Mouse (Mus musculus): ENCODE results near the gene Commd2. TPM values are rescaled to one million over a fixed set of nuclear protein-coding genes. Genes with fewer than 3 reads are reported as not detected.

The Commd2 gene
- total and polyA plus RNA-seq, 2 experiments from 2014 or later: 34.9 to 72.6 TPM

DNA sequence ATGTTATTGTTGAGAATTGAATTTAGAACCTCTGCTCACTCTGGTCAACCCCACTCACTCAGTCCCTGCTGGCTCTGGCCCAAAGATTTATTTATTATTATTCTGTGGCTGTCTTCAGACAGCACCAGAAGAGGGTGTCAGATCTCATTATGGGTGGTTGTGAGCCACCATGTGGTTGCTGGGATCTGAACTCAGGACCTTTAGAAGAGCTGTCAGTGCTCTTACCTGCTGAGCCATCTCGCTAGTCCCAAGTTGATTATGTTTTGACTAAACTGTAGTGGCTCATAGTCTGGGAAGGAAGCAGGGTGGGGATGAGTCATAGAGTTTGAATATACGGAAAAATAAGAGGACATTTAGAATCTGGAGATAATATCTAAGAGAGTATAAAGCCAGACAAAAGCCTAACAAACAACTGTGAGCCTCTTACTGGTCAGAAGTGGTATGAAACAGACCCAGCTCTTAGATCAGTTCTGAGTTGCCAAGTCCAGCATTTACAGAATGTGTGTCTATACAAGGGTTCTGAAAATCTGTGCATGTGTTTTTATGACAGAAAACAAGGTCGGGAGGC is 39.0 kb downstream of the Commd2 start:
- H3K27ac ChIP-seq (ENCODE audit: low read depth, low read length): no peak overlapping the region
- WGBS: 79% methylated on average over 3 of the region's 3 CpGs
- no peaks in the 10 kb centered on the region for H3K27me3 ChIP-seq (ENCODE audit: insufficient read depth, low read length)
- no peak overlapping the region for H3K9ac ChIP-seq (replicated peaks; ENCODE audit: low read length, poor library complexity, severe bottlenecking)
- no peak for TF ChIP-seq CTCF (IDR thresholded peaks at IDR 0.05)
- H3K4me3 ChIP-seq (ENCODE audit: low read depth, low read length): no peak overlapping the region
- ATAC-seq (ENCODE audit: low FRiP score): no peak
- no peaks in the 10 kb centered on the region for H3K4me1 ChIP-seq (ENCODE audit: insufficient read depth, low read length)
- no peak for DNase-seq (ENCODE audit: low spot score)
- no peak overlapping the region for H3K4me2 ChIP-seq (ENCODE audit: low read depth, low read length, poor library complexity, severe bottlenecking)
- no peaks in the 10 kb centered on the region for H3K9me3 ChIP-seq (ENCODE audit: low read length)
- no peaks in the 10 kb centered on the region for H3K36me3 ChIP-seq (ENCODE audit: insufficient read depth, low read length)

DNA sequence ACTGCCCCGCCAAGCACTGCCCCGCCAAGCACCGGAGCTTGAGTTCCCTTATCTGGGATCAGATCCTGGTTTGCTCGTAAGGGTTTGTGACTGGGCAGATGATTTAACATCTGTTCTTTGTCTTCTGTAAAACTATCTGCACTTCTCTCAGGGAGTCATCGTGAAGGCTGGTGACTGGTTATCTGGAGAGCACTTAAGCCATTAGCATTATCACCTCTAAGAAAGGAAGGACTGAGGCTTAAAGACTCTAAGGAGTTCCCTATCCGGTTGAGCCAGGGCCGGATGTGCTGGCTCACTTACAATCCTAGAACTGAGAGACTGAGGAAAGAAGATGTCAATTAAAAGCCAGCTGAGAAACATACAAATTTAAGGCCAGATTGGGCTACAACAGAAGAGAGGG is 39.7 kb downstream of the Commd2 start:
- H3K9ac ChIP-seq (replicated peaks; ENCODE audit: low read length, poor library complexity, severe bottlenecking): no peak overlapping the region
- H3K4me1 ChIP-seq (ENCODE audit: insufficient read depth, low read length): no peaks in the 10 kb centered on the region
- 90% methylated on average over 7 of the region's 7 CpGs for WGBS
- no peaks in the 10 kb centered on the region for H3K36me3 ChIP-seq (ENCODE audit: insufficient read depth, low read length)
- no peak for TF ChIP-seq CTCF (IDR thresholded peaks at IDR 0.05)
- H3K4me2 ChIP-seq (ENCODE audit: low read depth, low read length, poor library complexity, severe bottlenecking): no peak overlapping the region
- H3K27me3 ChIP-seq (ENCODE audit: insufficient read depth, low read length): no peaks in the 10 kb centered on the region
- no peak for DNase-seq (ENCODE audit: low spot score)
- no peak overlapping the region for H3K27ac ChIP-seq (ENCODE audit: low read depth, low read length)
- no peak overlapping the region for H3K4me3 ChIP-seq (ENCODE audit: low read depth, low read length)
- H3K9me3 ChIP-seq (ENCODE audit: low read length): no peaks in the 10 kb centered on the region
- ATAC-seq (ENCODE audit: low FRiP score): no peak

DNA sequence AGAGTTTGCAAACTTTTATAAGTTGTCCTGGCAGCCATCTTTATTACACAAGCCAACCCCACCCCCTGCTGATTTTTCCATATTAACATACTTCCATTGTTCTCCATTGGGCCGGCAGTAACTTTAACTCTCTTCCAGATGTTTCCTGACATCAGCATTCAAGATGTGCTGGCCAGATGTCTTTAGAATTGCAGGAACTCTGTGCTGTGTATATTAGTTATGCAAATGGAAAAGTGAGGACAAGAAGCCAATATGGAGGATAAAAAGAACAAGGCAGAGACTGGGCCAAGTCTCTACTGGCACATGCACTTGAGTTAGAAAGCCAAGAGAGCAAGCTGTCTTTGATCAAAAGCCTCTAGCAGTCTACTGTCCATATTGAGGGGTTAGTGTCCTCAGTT is 46.9 kb downstream of the Commd2 start:
- no peak for TF ChIP-seq CTCF (IDR thresholded peaks at IDR 0.05)
- H3K4me2 ChIP-seq (ENCODE audit: low read depth, low read length, poor library complexity, severe bottlenecking): no peak overlapping the region
- H3K4me3 ChIP-seq (ENCODE audit: low read depth, low read length): no peak overlapping the region
- WGBS: 33% methylated on average over 1 of the region's 1 CpGs
- H3K4me1 ChIP-seq (ENCODE audit: insufficient read depth, low read length): no peaks in the 10 kb centered on the region
- H3K27me3 ChIP-seq (ENCODE audit: insufficient read depth, low read length): no peaks in the 10 kb centered on the region
- no peaks in the 10 kb centered on the region for H3K9me3 ChIP-seq (ENCODE audit: low read length)
- H3K36me3 ChIP-seq (ENCODE audit: insufficient read depth, low read length): no peaks in the 10 kb centered on the region
- ATAC-seq (ENCODE audit: low FRiP score) (no peak), DNase-seq (ENCODE audit: low spot score) (no peak)
- H3K27ac ChIP-seq (ENCODE audit: low read depth, low read length): no peak overlapping the region
- H3K9ac ChIP-seq (replicated peaks; ENCODE audit: low read length, poor library complexity, severe bottlenecking): no peak overlapping the region

DNA sequence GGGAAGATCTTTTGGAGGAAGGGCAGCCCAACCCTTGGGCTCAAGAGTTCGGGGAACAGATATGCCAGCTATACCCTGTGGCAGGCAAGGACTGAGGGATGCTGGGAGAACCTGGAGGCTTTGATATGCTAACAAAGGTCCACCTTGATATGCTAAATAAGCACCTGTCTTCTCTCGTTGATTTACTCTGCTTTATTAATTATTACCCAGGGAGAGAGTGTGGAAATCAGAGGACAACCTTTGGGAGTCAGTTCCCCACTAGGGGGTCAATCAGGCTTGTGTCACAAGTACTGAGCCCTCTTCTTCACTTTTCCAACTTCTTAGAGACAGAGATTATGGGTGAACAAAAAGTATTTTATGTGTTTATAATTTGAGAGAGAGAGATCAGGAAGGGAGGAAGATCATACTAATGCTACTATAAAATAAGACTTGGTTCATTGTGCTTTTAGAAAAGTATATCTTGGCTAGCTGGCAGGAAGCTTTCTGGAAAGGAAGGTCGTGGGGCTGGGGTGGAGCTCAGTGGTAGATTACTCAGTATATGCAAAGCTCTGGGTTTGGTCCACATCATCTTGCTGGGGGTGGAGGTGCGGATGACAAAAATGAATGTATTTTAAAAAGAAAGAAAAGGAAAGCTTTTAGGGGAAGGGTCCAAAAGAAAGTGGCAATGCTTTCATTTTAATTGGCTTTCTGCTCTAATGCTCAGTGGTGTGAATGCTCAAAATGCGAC is 47.5 kb downstream of the Commd2 start:
- no peak overlapping the region for H3K9ac ChIP-seq (replicated peaks; ENCODE audit: low read length, poor library complexity, severe bottlenecking)

DNA sequence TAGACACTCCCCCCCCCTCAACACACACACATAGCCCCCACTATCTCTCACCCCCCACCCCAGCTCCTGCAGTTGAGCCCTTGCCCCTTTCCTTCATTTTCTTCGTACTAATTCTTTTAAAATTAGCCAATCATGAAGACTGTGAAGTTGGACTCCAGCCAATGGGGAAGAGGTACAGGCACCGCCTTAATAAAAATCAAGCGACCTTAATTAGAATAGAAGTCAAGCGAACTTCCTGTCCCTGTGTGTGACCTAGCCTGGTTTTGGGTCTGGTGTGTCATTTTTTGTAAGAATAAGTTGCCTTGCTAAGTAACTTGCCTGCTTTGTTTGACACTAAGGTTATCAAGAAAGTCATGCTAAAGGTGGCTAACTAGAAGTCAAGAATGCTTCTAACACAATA is 48.9 kb downstream of the Commd2 start:
- H3K9me3 ChIP-seq (ENCODE audit: low read length): no peaks in the 10 kb centered on the region
- no peak overlapping the region for H3K9ac ChIP-seq (replicated peaks; ENCODE audit: low read length, poor library complexity, severe bottlenecking)
- no peaks in the 10 kb centered on the region for H3K27me3 ChIP-seq (ENCODE audit: insufficient read depth, low read length)
- no peak overlapping the region for H3K4me2 ChIP-seq (ENCODE audit: low read depth, low read length, poor library complexity, severe bottlenecking)
- no peak for TF ChIP-seq CTCF (IDR thresholded peaks at IDR 0.05)
- H3K36me3 ChIP-seq (ENCODE audit: insufficient read depth, low read length): no peaks in the 10 kb centered on the region
- no peaks in the 10 kb centered on the region for H3K4me1 ChIP-seq (ENCODE audit: insufficient read depth, low read length)
- H3K27ac ChIP-seq (ENCODE audit: low read depth, low read length): no peak overlapping the region
- DNase-seq (ENCODE audit: low spot score): no peak
- WGBS: 85% methylated on average over 4 of the region's 4 CpGs
- no peak for ATAC-seq (ENCODE audit: low FRiP score)
- H3K4me3 ChIP-seq (ENCODE audit: low read depth, low read length): no peak overlapping the region

More for the DNA sequence above, 47.5 kb downstream of the Commd2 start:
- no peak for TF ChIP-seq CTCF (IDR thresholded peaks at IDR 0.05)
- no peaks in the 10 kb centered on the region for H3K36me3 ChIP-seq (ENCODE audit: insufficient read depth, low read length)
- no peaks in the 10 kb centered on the region for H3K27me3 ChIP-seq (ENCODE audit: insufficient read depth, low read length)
- no peak overlapping the region for H3K4me2 ChIP-seq (ENCODE audit: low read depth, low read length, poor library complexity, severe bottlenecking)
- no peak overlapping the region for H3K4me3 ChIP-seq (ENCODE audit: low read depth, low read length)
- H3K27ac ChIP-seq (ENCODE audit: low read depth, low read length): no peak overlapping the region
- no peak for DNase-seq (ENCODE audit: low spot score)
- ATAC-seq (ENCODE audit: low FRiP score): no peak
- 70% methylated on average over 5 of the region's 5 CpGs for WGBS
- no peaks in the 10 kb centered on the region for H3K4me1 ChIP-seq (ENCODE audit: insufficient read depth, low read length)
- H3K9me3 ChIP-seq (ENCODE audit: low read length): no peaks in the 10 kb centered on the region

DNA sequence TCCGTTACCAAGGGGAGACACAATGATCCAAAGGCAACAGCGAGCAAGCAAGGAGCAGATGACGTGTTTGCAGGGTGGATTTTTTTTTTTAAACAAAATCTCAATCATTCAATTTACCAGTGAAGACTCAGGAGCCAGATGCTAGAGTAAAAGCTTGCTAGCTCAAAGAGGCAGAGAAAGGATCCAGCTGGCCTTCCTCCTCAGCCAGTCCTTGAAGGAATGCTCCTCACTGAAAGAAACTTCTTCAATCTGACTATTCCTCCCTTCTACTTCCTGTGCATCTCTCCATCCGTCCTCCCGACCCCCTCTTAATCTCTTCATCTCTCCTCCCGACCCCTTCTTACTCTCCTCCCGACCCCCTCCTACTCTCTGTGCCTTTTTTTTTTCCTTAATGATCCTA is 54.9 kb downstream of the Commd2 start:
- DNase-seq (ENCODE audit: low spot score) (no peak), ATAC-seq (ENCODE audit: low FRiP score) (no peak)
- H3K9ac ChIP-seq (replicated peaks; ENCODE audit: low read length, poor library complexity, severe bottlenecking): no peak overlapping the region
- H3K4me2 ChIP-seq (ENCODE audit: low read depth, low read length, poor library complexity, severe bottlenecking): no peak overlapping the region
- H3K27ac ChIP-seq (ENCODE audit: low read depth, low read length): no peak overlapping the region
- H3K4me3 ChIP-seq (ENCODE audit: low read depth, low read length): no peak overlapping the region
- H3K9me3 ChIP-seq (ENCODE audit: low read length): no peaks in the 10 kb centered on the region
- TF ChIP-seq CTCF (IDR thresholded peaks at IDR 0.05): no peak
- H3K27me3 ChIP-seq (ENCODE audit: insufficient read depth, low read length): no peaks in the 10 kb centered on the region
- no peaks in the 10 kb centered on the region for H3K4me1 ChIP-seq (ENCODE audit: insufficient read depth, low read length)
- 66% methylated on average over 7 of the region's 7 CpGs for WGBS
- H3K36me3 ChIP-seq (ENCODE audit: insufficient read depth, low read length): no peaks in the 10 kb centered on the region

Measured in midbrain, postnatal 0 days (tissue).